Mouse (Mus musculus) limb, embryonic 14.5 days (tissue): ENCODE results near the gene a. TPM values are rescaled to one million over a fixed set of nuclear protein-coding genes. Genes with fewer than 3 reads are reported as not detected.
"Not testable (repeated sequence)": the region's sequence is repeated elsewhere in the genome, so short reads cannot be mapped to it uniquely, and the experiment has no call there.

ENCODE experiments used
- ATAC-seq: fragments of 200-750 bp; cut with Nextera tagmentation; 2 replicates; pipeline ENCODE4 v1.8.0; 2017; ENCODE audit warnings: low read depth, moderate number of reproducible peaks, moderate TSS enrichment; ENCODE audit not compliant: low FRiP score
- DNase-seq: peaks from one replicate; pipeline ENCODE4 v3.0.0-alpha.2; 2015; ENCODE audit warnings: low spot score
- H3K27ac ChIP-seq: fragments of 300-500 bp; sonication (generic); replicated peaks from 2 replicates; pipeline ENCODE4 v1.5.1; 2014; ENCODE audit warnings: low read depth, mild to moderate bottlenecking, low read length, moderate library complexity, mixed read lengths
- H3K27me3 ChIP-seq: fragments of 300-500 bp; sonication (generic); 2 replicates; pipeline ENCODE4 v1.6.1; 2014; ENCODE audit warnings: low read length, mixed read lengths; ENCODE audit not compliant: control insufficient read depth, insufficient read depth
- H3K36me3 ChIP-seq: fragments of 300-500 bp; sonication (generic); 2 replicates; pipeline ENCODE4 v1.6.1; 2014; ENCODE audit warnings: mild to moderate bottlenecking, low read length, moderate library complexity, mixed read lengths; ENCODE audit not compliant: control insufficient read depth, insufficient read depth
- H3K4me1 ChIP-seq: fragments of 300-500 bp; sonication (generic); 2 replicates; pipeline ENCODE4 v1.6.1; 2014; ENCODE audit warnings: antibody characterized with exemption, low read length, mixed read lengths; ENCODE audit not compliant: control insufficient read depth, insufficient read depth
- H3K4me2 ChIP-seq: fragments of 300-500 bp; sonication (generic); replicated peaks from 2 replicates; pipeline ENCODE4 v1.6.1; 2014; ENCODE audit warnings: low read depth, mild to moderate bottlenecking, low read length, moderate library complexity; ENCODE audit not compliant: severe bottlenecking
- H3K4me3 ChIP-seq: fragments of 300-500 bp; sonication (generic); replicated peaks from 2 replicates; pipeline ENCODE4 v1.5.1; 2014; ENCODE audit warnings: low read length
- H3K9ac ChIP-seq: fragments of 300-500 bp; sonication (generic); 2 replicates; pipeline ENCODE4 v1.6.1; 2014; ENCODE audit warnings: mild to moderate bottlenecking, low read depth, low read length, moderate library complexity; ENCODE audit not compliant: severe bottlenecking
- H3K9me3 ChIP-seq: fragments of 300-500 bp; sonication (generic); 2 replicates; pipeline ENCODE4 v1.6.1; 2016; ENCODE audit warnings: low read length; ENCODE audit not compliant: control insufficient read depth
- POLR2A ChIP-seq: fragments of 200-500 bp; IDR thresholded peaks from 2 replicates; pipeline ENCODE4 v1.8.0; 2012; ENCODE audit warnings: inconsistent platforms, mild to moderate bottlenecking, moderate library complexity, borderline replicate concordance; ENCODE audit not compliant: insufficient read depth, insufficient read length; ENCODE audit errors: extremely low read depth
- WGBS: fragments of 180-500 bp; shearing (Covaris S2); extraction: QIAGEN DNeasy Blood & Tissue Kit; methylation state at CpG from one replicate; pipeline ENCODE4 v1.1.7; 2014; 5-methylcytosine and 5-hydroxymethylcytosine counted together
- polyA plus RNA-seq, 2 experiments: library from polyadenylated mRNA; depleted of rRNA in 1 of 2; stranded (reverse) in 1 of 2; unstranded in 1 of 2; fragments of >200 nt; fragmentation: Nextera tagmentation in 1 of 2; extraction: Ambion mirVana in 1 of 2; gene quantifications; 2 replicates each; pipeline versions ENCODE4 v1.2.1 to v1.2.3; 2012 to 2014

The a gene
- polyA plus RNA-seq, 2 experiments = 19.9 to 54.5 TPM

DNA sequence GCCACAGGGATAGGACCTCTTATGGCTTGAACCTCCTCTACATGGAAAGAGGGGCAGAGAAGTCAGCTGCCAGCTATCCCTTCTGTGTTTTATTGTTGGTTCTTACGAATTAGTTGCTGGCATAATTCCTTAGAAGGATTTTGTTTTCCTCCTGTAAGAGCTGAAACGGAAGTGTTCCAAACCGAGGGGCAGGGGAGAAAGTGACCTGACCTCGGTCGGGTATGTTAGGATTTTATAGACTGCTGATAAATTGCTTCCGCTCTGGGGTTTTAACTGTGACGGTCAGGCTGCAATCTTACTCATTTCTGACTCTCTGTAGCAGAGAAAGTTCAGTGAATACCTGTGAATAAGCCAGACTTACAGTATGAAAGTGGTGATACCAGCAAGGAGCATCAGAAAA is 158.2 kb downstream of the a start:
- H3K27ac ChIP-seq = no peak overlapping the region
- ATAC-seq = no peak
- H3K4me3 ChIP-seq = no peak overlapping the region
- H3K27me3 ChIP-seq = no peaks in the 10 kb centered on the region
- no peak overlapping the region for H3K4me2 ChIP-seq
- H3K9me3 ChIP-seq = no peaks in the 10 kb centered on the region
- no peaks in the 10 kb centered on the region for H3K36me3 ChIP-seq
- H3K9ac ChIP-seq = no peak overlapping the region
- TF ChIP-seq POLR2A = no peak
- no peak for DNase-seq
- 0 out of 2 replicates have a peak, but pooled peaks cover 5% of the 10 kb centered on the region for H3K4me1 ChIP-seq
- 12% methylated on average over 7 of the region's 7 CpGs for WGBS

DNA sequence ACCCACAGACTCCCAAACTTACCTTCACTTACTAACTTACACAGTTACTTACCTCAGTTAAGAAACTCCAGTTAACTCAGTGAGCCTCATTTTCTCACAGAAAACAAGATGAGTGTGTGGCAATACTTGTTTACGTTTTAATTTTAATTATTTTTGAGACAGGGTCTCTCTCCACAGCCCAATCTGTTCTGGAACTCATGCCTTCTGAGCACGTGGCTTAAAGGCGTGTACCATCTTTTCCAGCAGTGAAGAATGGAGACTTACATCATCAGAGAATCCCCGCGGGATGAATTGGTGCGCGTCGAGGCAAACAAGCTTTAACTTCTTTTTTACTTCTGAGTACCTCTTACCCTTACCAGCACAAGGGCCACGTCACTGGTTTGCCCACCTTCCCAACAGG is 158.7 kb downstream of the a start:
- H3K4me3 ChIP-seq = no peak overlapping the region
- no peaks in the 10 kb centered on the region for H3K36me3 ChIP-seq
- H3K4me2 ChIP-seq = no peak overlapping the region
- H3K27ac ChIP-seq = no peak overlapping the region
- ATAC-seq (no peak), DNase-seq (no peak)
- H3K9me3 ChIP-seq = no peaks in the 10 kb centered on the region
- H3K27me3 ChIP-seq = no peaks in the 10 kb centered on the region
- H3K9ac ChIP-seq = no peak overlapping the region
- 0 out of 2 replicates have a peak, but pooled peaks cover 5% of the 10 kb centered on the region for H3K4me1 ChIP-seq
- no peak for TF ChIP-seq POLR2A
- WGBS = 65% methylated on average over 9 of the region's 9 CpGs

DNA sequence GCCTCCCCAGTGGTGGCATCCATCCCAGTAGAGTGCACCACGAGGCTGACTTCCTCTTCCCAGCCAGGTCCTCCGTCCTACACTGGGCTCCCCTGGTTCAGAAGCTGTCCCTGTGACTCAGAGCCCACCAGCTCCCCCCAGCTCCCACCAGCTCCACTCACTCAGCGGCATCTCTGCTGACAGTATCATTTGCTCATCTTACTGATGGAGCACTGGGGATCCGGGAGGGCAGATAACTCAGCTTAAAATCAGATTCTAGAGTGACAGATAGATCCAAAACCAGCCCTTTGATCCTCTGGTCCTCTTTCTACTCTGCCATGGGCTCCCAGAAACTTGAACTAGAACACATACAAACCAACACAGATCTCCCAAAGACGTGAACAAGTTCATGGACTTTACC is 159.4 kb downstream of the a start:
- ATAC-seq (no peak), DNase-seq (no peak)
- Histone ChIP-seq H3K9me3 (no peaks in the 10 kb centered on the region), H3K4me1 (0 out of 2 replicates have a peak, but pooled peaks cover 5% of the 10 kb centered on the region), H3K4me3 (no peak overlapping the region), H3K4me2 (no peak overlapping the region), H3K27ac (no peak overlapping the region), H3K9ac (no peak overlapping the region), H3K36me3 (no peaks in the 10 kb centered on the region), H3K27me3 (no peaks in the 10 kb centered on the region)
- TF ChIP-seq POLR2A = no peak
- WGBS = 42% methylated on average over 5 of the region's 5 CpGs

DNA sequence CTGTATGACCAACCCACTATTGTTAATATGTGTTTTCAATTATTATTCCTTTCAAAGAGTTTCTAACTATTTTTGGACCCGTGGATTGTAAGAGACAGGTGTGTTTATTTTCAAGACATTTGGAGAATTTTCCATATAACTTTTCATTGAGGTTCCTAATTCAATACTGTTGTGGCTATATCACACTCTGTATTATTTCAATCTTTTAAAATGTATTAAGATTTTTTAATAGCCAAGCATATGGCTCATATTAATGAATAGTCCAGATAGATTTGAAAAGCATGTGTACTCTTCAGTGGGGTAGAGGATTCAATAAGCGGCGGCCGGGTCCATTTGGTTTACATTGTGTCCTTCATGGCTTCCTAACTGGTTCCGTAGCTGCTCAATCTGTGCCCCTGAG is 168.3 kb downstream of the a start:
- H3K27me3 ChIP-seq = no peaks in the 10 kb centered on the region
- H3K4me3 ChIP-seq = no peak overlapping the region
- WGBS = 53% methylated on average over 5 of the region's 5 CpGs
- H3K27ac ChIP-seq = peak overlapping the region; percentile 40
- no peak overlapping the region for H3K4me2 ChIP-seq
- H3K9me3 ChIP-seq = no peaks in the 10 kb centered on the region
- H3K36me3 ChIP-seq = no peaks in the 10 kb centered on the region
- DNase-seq (no peak), ATAC-seq (peak; percentile 54)
- H3K4me1 ChIP-seq = peaks cover 23% of the 10 kb centered on the region
- no peak for TF ChIP-seq POLR2A
- no peak overlapping the region for H3K9ac ChIP-seq

GRCm38 (mm10) chr2:154959909-154960308 is 168.7 kb downstream of the a start:
- Histone ChIP-seq H3K27ac (peak overlapping the region; percentile 40), H3K9ac (no peak overlapping the region), H3K27me3 (no peaks in the 10 kb centered on the region), H3K36me3 (no peaks in the 10 kb centered on the region), H3K9me3 (no peaks in the 10 kb centered on the region), H3K4me3 (no peak overlapping the region), H3K4me1 (peaks cover 23% of the 10 kb centered on the region), H3K4me2 (no peak overlapping the region)
- DNase-seq (no peak), ATAC-seq (peak; percentile 34; the same call in 1 of the 2 replicates)
- no peak for TF ChIP-seq POLR2A
- 57% methylated on average over 3 of the region's 3 CpGs for WGBS

- H3K27ac ChIP-seq = no peak overlapping the region
- WGBS = 30% methylated on average over 5 of the region's 5 CpGs
Measured at GRCm38 (mm10) chr2:154963176-154963575, 172.0 kb downstream of the a start.

GRCm38 (mm10) chr2:154969740-154970397 is 178.7 kb downstream of the a start:
- 62% methylated on average over 14 of the region's 14 CpGs for WGBS
- not testable (repeated sequence) for H3K27me3 ChIP-seq, DNase-seq, ATAC-seq, H3K9me3 ChIP-seq, H3K4me3 ChIP-seq, H3K9ac ChIP-seq, H3K27ac ChIP-seq, H3K4me2 ChIP-seq, H3K36me3 ChIP-seq
- H3K4me1 ChIP-seq = peaks cover 10% of the 10 kb centered on the region

More at GRCm38 (mm10) chr2:154963176-154963575, 172.0 kb downstream of the a start:
- no peak overlapping the region for H3K4me3 ChIP-seq
- no peaks in the 10 kb centered on the region for H3K27me3 ChIP-seq
- H3K4me1 ChIP-seq = peaks cover 13% of the 10 kb centered on the region
- H3K36me3 ChIP-seq = no peaks in the 10 kb centered on the region
- TF ChIP-seq POLR2A = no peak
- H3K9ac ChIP-seq = no peak overlapping the region
- DNase-seq (no peak), ATAC-seq (no peak)
- H3K4me2 ChIP-seq = no peak overlapping the region
- H3K9me3 ChIP-seq = no peaks in the 10 kb centered on the region
